Mouse (Mus musculus) left cerebral cortex, postnatal 4 days (tissue): ENCODE measurements at regions not wholly inside any gene's neighbourhood (a gene's known extent, or its start where the extent isn't known, plus 50 kb on each side); places are given as distances from the start of the nearest gene placed in this dataset.

ENCODE experiments used
- DNase-seq: peaks from one replicate; pipeline ENCODE4 v3.0.0-alpha.2; 2022
- intact Hi-C: fragments of 180-260 bp; cut with DNase I; formaldehyde crosslinking; loops from one replicate; pipeline ENCODE4 v1.15.1; 2025

DNA sequence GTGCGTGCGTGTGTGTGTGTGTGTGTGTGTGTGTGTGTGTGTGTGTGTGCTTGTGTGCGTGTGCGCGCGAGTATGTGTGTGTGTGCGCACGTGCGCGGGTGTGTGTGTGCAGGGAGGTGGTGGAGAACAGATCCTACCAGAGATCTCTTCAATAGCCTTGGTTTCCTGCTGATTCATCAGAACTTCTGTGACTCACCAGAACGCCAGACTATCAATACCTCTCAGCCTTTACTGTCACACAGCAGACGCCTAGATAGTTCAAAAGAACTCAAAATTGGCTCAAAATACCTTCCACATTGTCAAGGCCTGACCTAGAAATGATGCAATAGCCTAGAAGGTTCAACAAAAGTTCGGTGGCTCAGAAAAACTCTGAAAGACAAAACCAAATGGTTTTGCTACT, 66.8 kb upstream of the C2cd4b start:
- intact Hi-C loops, result no loop called here
- no peak for DNase-seq

DNA sequence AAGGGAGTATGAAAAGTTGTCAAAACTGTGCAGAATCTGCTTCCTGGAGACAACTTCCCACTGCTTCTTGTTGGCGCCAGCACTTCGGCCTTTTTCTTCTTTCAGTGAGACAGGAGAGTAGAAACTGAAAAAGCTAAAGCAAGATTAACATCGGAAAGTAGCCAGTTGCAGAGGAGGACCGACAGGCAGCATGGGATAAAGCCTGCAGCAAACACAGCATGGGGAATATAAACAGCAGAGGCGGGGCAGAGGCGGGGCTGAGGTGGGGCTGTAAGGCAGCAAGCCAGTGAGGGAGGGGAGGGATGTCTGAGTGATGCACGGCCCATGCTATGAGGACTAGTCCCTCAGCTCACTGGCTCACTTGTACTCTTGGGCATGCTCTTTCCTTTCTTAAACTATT, 65.5 kb upstream of the C2cd4b start:
- intact Hi-C loops, result no loop called here
- DNase-seq, result peak; percentile 55

DNA sequence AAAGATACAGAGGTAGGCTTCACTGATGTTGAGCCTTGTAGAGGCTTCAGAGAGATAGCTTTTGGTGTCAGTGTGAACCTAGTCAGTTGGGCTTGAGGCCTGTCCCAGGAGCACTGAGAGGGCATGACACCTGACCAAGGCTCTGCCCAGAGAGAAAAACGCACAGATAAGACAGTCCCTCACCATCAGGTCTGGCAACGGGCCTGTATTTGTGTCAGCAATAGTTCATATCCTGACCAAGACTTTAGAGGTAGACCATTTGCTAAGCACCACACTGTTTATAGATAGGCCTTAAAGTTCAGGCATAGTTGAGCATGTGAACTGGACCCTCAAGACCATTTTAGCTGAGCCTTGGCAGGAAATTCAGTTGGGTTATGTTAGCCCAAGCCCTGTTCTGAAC, 60.4 kb upstream of the C2cd4b start:
- DNase-seq, result no peak
- intact Hi-C loops, result no loop called here

DNA sequence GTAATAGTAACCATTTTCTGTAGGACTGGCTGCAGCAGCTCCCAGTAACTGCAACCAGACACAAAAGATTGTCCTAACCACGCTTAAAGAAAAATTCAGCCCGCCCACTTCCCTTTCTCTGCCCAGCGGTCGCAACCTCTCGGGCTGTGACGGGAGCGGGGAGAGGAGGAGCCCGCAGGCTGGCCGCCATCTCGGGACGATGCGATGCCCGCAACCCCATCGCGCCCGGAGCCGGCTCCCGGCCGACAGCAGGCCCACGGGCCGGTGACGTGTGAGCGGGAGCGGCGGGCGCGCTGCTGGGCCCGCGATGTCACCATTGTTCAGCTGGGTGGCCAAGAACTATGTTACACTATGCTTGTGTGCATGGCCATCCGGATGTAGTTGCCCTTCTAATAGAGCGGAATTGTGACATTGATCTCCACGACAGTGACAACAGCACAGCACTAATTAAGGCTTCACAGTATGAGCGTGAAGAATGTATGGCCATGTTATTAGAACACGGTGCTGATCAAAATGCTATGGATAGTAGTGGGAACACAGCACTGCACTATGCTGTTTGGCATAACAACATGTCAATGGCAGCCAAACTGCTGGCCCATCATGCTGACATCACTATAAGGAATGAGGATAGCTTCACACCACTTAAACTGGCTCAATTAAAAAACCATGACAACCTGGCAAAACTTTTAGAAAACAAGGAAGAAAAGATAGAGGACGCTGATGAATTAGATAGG, 59.2 kb upstream of the C2cd4b start:
- intact Hi-C loops, result no loop called here
- peak; percentile 53 for DNase-seq

DNA sequence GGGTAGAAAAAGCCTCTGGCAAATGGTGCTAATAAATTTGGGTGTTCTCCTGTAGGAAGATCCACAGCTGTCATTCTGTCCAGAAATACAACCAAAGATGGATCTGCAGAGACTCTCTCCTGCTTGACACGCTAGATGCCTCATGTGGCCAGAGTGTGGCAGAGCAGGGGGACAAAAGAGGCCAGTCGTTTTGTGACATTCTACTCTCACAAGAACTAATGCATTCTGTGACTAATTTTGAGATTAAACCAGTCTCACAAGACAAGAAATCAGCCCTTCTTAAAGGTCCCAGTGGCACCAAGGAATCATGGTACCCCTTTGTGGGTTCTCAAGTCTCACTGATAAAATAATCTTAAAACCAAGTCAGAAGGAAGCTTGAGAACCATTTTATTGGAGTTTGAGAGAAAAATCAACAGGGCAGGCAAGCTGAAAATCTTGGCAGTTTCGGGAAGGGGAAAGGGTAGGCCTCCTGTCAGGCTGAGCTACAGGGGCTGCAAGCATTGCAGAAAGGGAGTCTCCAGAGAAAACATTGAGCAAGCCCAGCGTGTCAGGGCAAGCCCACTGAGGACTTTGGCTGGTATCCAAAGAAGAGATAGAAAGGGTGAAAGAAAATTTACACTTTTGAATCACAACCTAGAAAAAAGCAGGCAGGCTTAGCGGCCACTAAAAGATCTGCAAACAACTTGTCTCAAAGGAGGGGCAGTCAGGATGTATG, 50.8 kb upstream of the C2cd4b start:
- intact Hi-C loops, result no loop called here

More for the DNA sequence above, 50.8 kb upstream of the C2cd4b start:
- DNase-seq, result no peak
